Mouse (Mus musculus): ENCODE data around the gene Itgal. TPM values are rescaled to one million over a fixed set of nuclear protein-coding genes. Genes with fewer than 3 reads are reported as not detected.
"Not testable (repeated sequence)": the region's sequence is repeated elsewhere in the genome, so short reads cannot be mapped to it uniquely, and the experiment has no call there.

Itgal gene
- polyA plus RNA-seq, 1 experiment from 2014 or later, result 0.46 TPM

DNA sequence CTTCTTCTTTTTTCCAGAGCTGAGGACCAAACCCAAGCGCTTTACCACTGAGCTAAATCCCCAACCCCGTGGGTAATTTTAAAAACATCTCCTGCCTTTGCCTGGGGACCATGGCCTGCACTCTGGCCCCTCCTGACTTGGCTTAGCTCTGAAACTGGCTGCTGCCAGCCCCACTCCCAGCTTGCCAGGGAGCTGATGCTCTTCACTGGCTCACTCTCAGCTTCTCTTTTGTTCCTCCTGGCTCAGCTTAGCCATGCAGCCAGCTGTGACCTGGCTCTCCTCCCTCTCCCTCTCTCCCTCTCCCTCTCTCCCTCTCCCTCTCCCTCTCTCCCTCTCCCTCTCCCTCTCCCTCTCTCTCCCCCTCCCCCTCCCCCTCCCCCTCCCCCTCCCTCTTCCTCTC, 30.6 kb downstream of the Itgal start:
- Histone ChIP-seq H3K27me3 (ENCODE audit: low read depth, poor library complexity, severe bottlenecking) (no peaks in the 10 kb centered on the region), H3K36me3 (no peaks in the 10 kb centered on the region), H3K4me3 (no peak overlapping the region), H3K4me1 (peaks cover 4% of the 10 kb centered on the region), H3K27ac (no peak overlapping the region), H3K9me3 (replicated peaks) (no peaks in the 10 kb centered on the region)
- no peak for DNase-seq (ENCODE audit: low spot score)
- WGBS, result 73% methylated on average over 2 of the region's 2 CpGs

DNA sequence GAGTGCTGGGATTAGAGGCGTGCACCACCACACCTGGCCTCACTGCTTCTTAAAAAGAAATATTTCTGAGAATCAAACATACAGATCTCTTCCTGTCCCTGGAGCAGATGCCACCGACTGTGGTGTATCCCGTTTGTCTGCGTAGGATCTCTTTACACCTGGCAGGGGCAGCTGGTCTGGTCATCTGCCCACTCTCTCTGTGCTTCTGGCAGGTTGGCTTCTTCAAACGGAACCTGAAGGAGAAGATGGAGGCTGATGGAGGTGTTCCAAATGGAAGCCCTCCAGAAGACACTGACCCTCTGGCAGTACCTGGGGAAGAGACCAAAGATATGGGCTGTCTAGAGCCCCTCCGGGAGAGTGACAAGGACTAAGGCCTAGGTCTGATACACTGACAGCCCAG, 37.2 kb downstream of the Itgal start:
- H3K27ac ChIP-seq, result no peak overlapping the region
- no peaks in the 10 kb centered on the region for H3K27me3 ChIP-seq (ENCODE audit: low read depth, poor library complexity, severe bottlenecking)
- no peaks in the 10 kb centered on the region for H3K9me3 ChIP-seq (replicated peaks)
- no peaks in the 10 kb centered on the region for H3K36me3 ChIP-seq
- no peak overlapping the region for H3K4me3 ChIP-seq
- WGBS, result 85% methylated on average over 6 of the region's 6 CpGs
- no peak for DNase-seq (ENCODE audit: low spot score)
- no peaks in the 10 kb centered on the region for H3K4me1 ChIP-seq

DNA sequence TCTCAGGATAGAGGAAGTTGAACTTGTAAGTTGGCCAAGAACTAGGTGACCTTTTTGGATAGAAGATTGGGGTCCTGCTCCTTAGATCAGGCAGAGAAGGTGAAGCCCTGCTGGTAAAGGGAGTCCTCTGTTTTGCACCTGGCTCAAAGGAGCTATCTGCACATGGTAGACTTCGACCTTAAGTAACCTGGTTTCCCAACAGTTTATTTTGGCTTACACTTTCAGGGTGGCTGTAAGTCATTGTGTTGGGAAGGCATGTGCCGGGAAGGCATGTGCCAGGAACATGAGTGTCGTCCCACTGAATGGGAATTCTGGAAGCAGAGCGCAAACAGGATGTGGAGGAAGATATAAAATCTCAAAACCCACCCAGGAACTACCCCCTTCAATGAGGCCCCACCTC, 39.5 kb downstream of the Itgal start:
- no peak for DNase-seq (ENCODE audit: low spot score)
- H3K36me3 ChIP-seq, result 0 out of 2 replicates have a peak, but pooled peaks cover 3% of the 10 kb centered on the region
- no peaks in the 10 kb centered on the region for H3K27me3 ChIP-seq (ENCODE audit: low read depth, poor library complexity, severe bottlenecking)
- H3K27ac ChIP-seq, result no peak overlapping the region
- WGBS, result 89% methylated on average over 4 of the region's 4 CpGs
- H3K4me3 ChIP-seq, result no peak overlapping the region
- H3K9me3 ChIP-seq (replicated peaks), result no peaks in the 10 kb centered on the region
- H3K4me1 ChIP-seq, result no peaks in the 10 kb centered on the region

- peaks cover 22% of the 10 kb centered on the region for H3K36me3 ChIP-seq
- no peaks in the 10 kb centered on the region for H3K27me3 ChIP-seq (ENCODE audit: low read depth, poor library complexity, severe bottlenecking)
- H3K4me1 ChIP-seq, result no peaks in the 10 kb centered on the region
- H3K9me3 ChIP-seq (replicated peaks), result no peaks in the 10 kb centered on the region
- no peak overlapping the region for H3K27ac ChIP-seq
- no peak overlapping the region for H3K4me3 ChIP-seq
- 78% methylated on average over 4 of the region's 4 CpGs for WGBS
- DNase-seq (ENCODE audit: low spot score), result no peak
Observed at GRCm38 (mm10) chr7:127337636-127338035, 41.6 kb downstream of the Itgal start.

DNA sequence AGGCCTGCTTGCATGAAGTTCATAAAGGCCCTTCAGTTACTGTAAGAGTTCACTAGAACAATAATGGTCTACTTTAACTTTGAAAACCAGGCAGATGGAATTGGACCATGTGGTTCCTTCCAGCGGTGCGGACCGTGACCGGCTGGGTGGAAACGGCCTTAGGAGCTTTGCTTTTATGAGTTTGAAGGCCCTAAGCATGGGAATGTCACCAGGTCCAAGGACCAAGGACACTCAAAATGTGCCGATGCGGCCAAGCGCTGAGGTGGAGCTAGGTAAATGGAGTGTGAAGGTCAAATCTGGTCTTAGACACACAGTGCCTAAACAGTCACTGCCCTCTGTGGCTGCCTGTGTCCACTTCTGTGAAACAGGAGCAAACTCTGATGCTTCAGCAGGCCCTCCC, 45.3 kb downstream of the Itgal start:
- Histone ChIP-seq H3K9me3 (replicated peaks) (no peaks in the 10 kb centered on the region), H3K4me3 (no peak overlapping the region), H3K27ac (no peak overlapping the region), H3K36me3 (peaks cover 39% of the 10 kb centered on the region), H3K27me3 (ENCODE audit: low read depth, poor library complexity, severe bottlenecking) (no peaks in the 10 kb centered on the region), H3K4me1 (peaks cover 24% of the 10 kb centered on the region)
- DNase-seq (ENCODE audit: low spot score), result no peak
- 92% methylated on average over 8 of the region's 8 CpGs for WGBS

DNA sequence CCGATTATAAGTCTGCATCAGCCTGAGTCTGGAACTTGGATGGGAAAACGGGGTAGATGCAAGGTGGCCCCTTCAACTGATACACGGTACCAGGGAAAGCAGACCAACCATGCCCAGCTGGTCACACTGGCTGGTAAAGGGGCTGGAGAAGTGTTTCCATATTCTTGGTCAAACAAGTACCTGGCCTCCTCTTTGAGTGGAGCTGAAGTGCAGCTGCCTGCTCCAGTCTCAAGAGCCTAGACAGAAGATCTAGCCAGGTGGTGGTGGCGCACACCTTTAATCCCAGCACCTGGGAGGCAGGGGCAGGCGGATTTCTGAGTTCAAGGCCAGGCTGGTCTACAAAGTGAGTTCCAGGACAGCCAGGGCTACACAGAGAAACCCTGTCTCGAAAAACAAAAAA, 45.8 kb downstream of the Itgal start:
- H3K27me3 ChIP-seq (ENCODE audit: low read depth, poor library complexity, severe bottlenecking); H3K9me3 ChIP-seq (replicated peaks); H3K27ac ChIP-seq; DNase-seq (ENCODE audit: low spot score); H3K4me3 ChIP-seq: not testable (repeated sequence)
- Histone ChIP-seq H3K36me3 (peaks cover 39% of the 10 kb centered on the region), H3K4me1 (peaks cover 29% of the 10 kb centered on the region)
- WGBS, result 89% methylated on average over 6 of the region's 6 CpGs

GRCm38 (mm10) chr7:127342332-127342731, 46.3 kb downstream of the Itgal start:
- Histone ChIP-seq H3K27me3 (ENCODE audit: low read depth, poor library complexity, severe bottlenecking) (no peaks in the 10 kb centered on the region), H3K4me3 (no peak overlapping the region), H3K27ac (no peak overlapping the region), H3K9me3 (replicated peaks) (no peaks in the 10 kb centered on the region), H3K36me3 (peaks cover 39% of the 10 kb centered on the region), H3K4me1 (peaks cover 33% of the 10 kb centered on the region)
- no peak for DNase-seq (ENCODE audit: low spot score)
- WGBS, result 55% methylated on average over 4 of the region's 4 CpGs

- DNase-seq (ENCODE audit: low spot score), result no peak
Observed at GRCm38 (mm10) chr7:127342888-127343287, 46.8 kb downstream of the Itgal start.

GRCm38 (mm10) chr7:127343351-127344019, 47.4 kb downstream of the Itgal start:
- H3K27ac ChIP-seq, result no peak overlapping the region
- no peaks in the 10 kb centered on the region for H3K27me3 ChIP-seq (ENCODE audit: low read depth, poor library complexity, severe bottlenecking)
- no peak for DNase-seq (ENCODE audit: low spot score)
- no peaks in the 10 kb centered on the region for H3K9me3 ChIP-seq (replicated peaks)
- H3K36me3 ChIP-seq, result peaks cover 39% of the 10 kb centered on the region
- peaks cover 33% of the 10 kb centered on the region for H3K4me1 ChIP-seq
- 94% methylated on average over 38 of the region's 38 CpGs for WGBS
- H3K4me3 ChIP-seq, result 0 out of 2 replicates have a peak overlapping the region, but pooled peaks have one; percentile 14

More at GRCm38 (mm10) chr7:127342888-127343287, 46.8 kb downstream of the Itgal start:
- WGBS, result 91% methylated on average over 7 of the region's 7 CpGs
- H3K9me3 ChIP-seq (replicated peaks), result no peaks in the 10 kb centered on the region
- no peak overlapping the region for H3K27ac ChIP-seq
- peaks cover 33% of the 10 kb centered on the region for H3K4me1 ChIP-seq
- 0 out of 2 replicates have a peak overlapping the region, but pooled peaks have one; percentile 14 for H3K4me3 ChIP-seq
- no peaks in the 10 kb centered on the region for H3K27me3 ChIP-seq (ENCODE audit: low read depth, poor library complexity, severe bottlenecking)
- H3K36me3 ChIP-seq, result peaks cover 39% of the 10 kb centered on the region

GRCm38 (mm10) chr7:127344371-127344770, 48.3 kb downstream of the Itgal start:
- H3K4me1 ChIP-seq, result peaks cover 33% of the 10 kb centered on the region
- no peaks in the 10 kb centered on the region for H3K9me3 ChIP-seq (replicated peaks)
- no peaks in the 10 kb centered on the region for H3K27me3 ChIP-seq (ENCODE audit: low read depth, poor library complexity, severe bottlenecking)
- peak overlapping the region; percentile 98; the same call in 1 of the 2 replicates for H3K27ac ChIP-seq
- 91% methylated on average over 8 of the region's 8 CpGs for WGBS
- peak overlapping the region; percentile 92 for H3K4me3 ChIP-seq
- peaks cover 39% of the 10 kb centered on the region for H3K36me3 ChIP-seq
- no peak for DNase-seq (ENCODE audit: low spot score)

- Histone ChIP-seq H3K36me3 (peaks cover 39% of the 10 kb centered on the region), H3K4me1 (peaks cover 34% of the 10 kb centered on the region), H3K9me3 (replicated peaks) (no peaks in the 10 kb centered on the region), H3K27ac (peak overlapping the region; percentile 98), H3K4me3 (peak overlapping the region; percentile 92), H3K27me3 (ENCODE audit: low read depth, poor library complexity, severe bottlenecking) (no peaks in the 10 kb centered on the region)
- WGBS, result 1% methylated on average over 41 of the region's 42 CpGs
- DNase-seq (ENCODE audit: low spot score), result no peak
Observed at GRCm38 (mm10) chr7:127345092-127345491, 49.0 kb downstream of the Itgal start.

- under 1% methylated on average over 76 of the region's 76 CpGs for WGBS
- Histone ChIP-seq H3K36me3 (peaks cover 36% of the 10 kb centered on the region), H3K9me3 (replicated peaks) (no peaks in the 10 kb centered on the region), H3K4me3 (peak within 1 kb of the TSS; percentile 92), H3K27me3 (ENCODE audit: low read depth, poor library complexity, severe bottlenecking) (no peaks in the 10 kb centered on the region), H3K4me1 (peaks cover 38% of the 10 kb centered on the region), H3K27ac (peak within 1 kb of the TSS; percentile 98)
- DNase-seq (ENCODE audit: low spot score), result peak; percentile 96
Observed at GRCm38 (mm10) chr7:127345512-127346325, 49.7 kb downstream of the Itgal start, which contains the start of gene Zfp768. TSS of gene Zfp768 (minus strand) at chr7:127345589.

- Histone ChIP-seq H3K9me3 (replicated peaks) (no peaks in the 10 kb centered on the region), H3K4me1 (peaks cover 38% of the 10 kb centered on the region), H3K4me3 (peak overlapping the region; percentile 92), H3K36me3 (peaks cover 27% of the 10 kb centered on the region), H3K27me3 (ENCODE audit: low read depth, poor library complexity, severe bottlenecking) (no peaks in the 10 kb centered on the region), H3K27ac (peak overlapping the region; percentile 98; the same call in 1 of the 2 replicates)
- 15% methylated on average over 8 of the region's 8 CpGs for WGBS
- DNase-seq (ENCODE audit: low spot score), result no peak
Observed at GRCm38 (mm10) chr7:127346676-127347075, 50.6 kb downstream of the Itgal start.

Data from limb, embryonic 10.5 days (tissue).